8 mouse cellular contexts compared by ENCODE assay signal in genomic region chr4:46601258-46601843, GRCm38 (mm10). TPM values are rescaled to one million over a fixed set of nuclear protein-coding genes. Genes with fewer than 3 reads are reported as not detected.
DNase-seq lines count a peak whose midpoint lies in the region; ATAC-seq and TF ChIP-seq lines count a peak whose summit lies in the region.

No protein-coding gene starts in this region.

- TF ChIP-seq POLR2A in liver, adult 2 months (IDR thresholded peaks at IDR 0.05; ENCODE audit: extremely low read depth, insufficient read depth, low read length), result no peak

- no peak for TF ChIP-seq EP300 in lung, postnatal 0 days (IDR thresholded peaks at IDR 0.05)

- no peaks in the 10 kb centered on the region for H3K9me3 ChIP-seq in hindbrain, postnatal 0 days (ENCODE audit: low read length)
- H3K9me3 ChIP-seq in lung, postnatal 0 days (ENCODE audit: low read length), result no peaks in the 10 kb centered on the region

- H3K4me3 ChIP-seq in liver, adult 2 months (ENCODE audit: insufficient read depth, low read depth, low read length), result peak overlapping the region; percentile 54
- peak overlapping the region; percentile 63 for H3K4me3 ChIP-seq in hindbrain, postnatal 0 days (ENCODE audit: low read length)
- H3K4me3 ChIP-seq in lung, postnatal 0 days (ENCODE audit: low read depth, low read length), result peak overlapping the region; percentile 53

- peaks cover 2% of the 10 kb centered on the region; the same call in 1 of the 2 replicates for H3K4me1 ChIP-seq in liver, adult 2 months (ENCODE audit: control insufficient read depth, insufficient read depth, low read length)
- no peaks in the 10 kb centered on the region for H3K4me1 ChIP-seq in hindbrain, postnatal 0 days (ENCODE audit: insufficient read depth, low read length)
- peaks cover 5% of the 10 kb centered on the region; the same call in 1 of the 2 replicates for H3K4me1 ChIP-seq in lung, postnatal 0 days (ENCODE audit: insufficient read depth, low read depth, low read length)

- no peak overlapping the region for H3K27ac ChIP-seq in liver, adult 2 months (replicated peaks; ENCODE audit: insufficient read depth, low read depth, low read length)
- peak overlapping the region; percentile 33 for H3K27ac ChIP-seq in hindbrain, postnatal 0 days
- H3K27ac ChIP-seq in lung, postnatal 0 days (ENCODE audit: low read length), result no peak overlapping the region

- WGBS in liver, adult 2 months, result 2% methylated on average over 52 of the region's 52 CpGs
- WGBS in hindbrain, postnatal 0 days, result 0% methylated on average over 49 of the region's 52 CpGs
- WGBS in lung, postnatal 0 days, result 0% methylated on average over 42 of the region's 52 CpGs

- H3K27me3 ChIP-seq in liver, adult 2 months (ENCODE audit: control insufficient read depth, insufficient read depth, low read length), result peaks cover 8% of the 10 kb centered on the region; the same call in 1 of the 2 replicates
- H3K27me3 ChIP-seq in hindbrain, postnatal 0 days (ENCODE audit: insufficient read depth, low read length), result no peaks in the 10 kb centered on the region
- peaks cover 16% of the 10 kb centered on the region for H3K27me3 ChIP-seq in lung, postnatal 0 days (replicated peaks; ENCODE audit: insufficient read depth, low read length)

- no peak for DNase-seq in liver, adult 2 months (ENCODE audit: extremely low read depth, low read depth, low spot score)
- DNase-seq in liver, result no peak
- peak; percentile 58 for DNase-seq in brain, adult 2 months (ENCODE audit: low read depth, low spot score)
- peak; percentile 37 for DNase-seq in embryo, embryonic 9.5 days (ENCODE audit: extremely low spot score)
- peak; percentile 32 for DNase-seq in hindbrain, postnatal 0 days (ENCODE audit: low spot score)
- DNase-seq in lung, postnatal 0 days (ENCODE audit: low spot score), result no peak
- peak; percentile 54 for DNase-seq in right cerebral cortex, postnatal 4 days

- peak overlapping the region; percentile 86 for H3K4me2 ChIP-seq in hindbrain, postnatal 0 days (ENCODE audit: low read depth, low read length)
- H3K4me2 ChIP-seq in lung, postnatal 0 days (replicated peaks; ENCODE audit: low read depth, low read length), result peak overlapping the region; percentile 93

- no peaks in the 10 kb centered on the region for H3K79me2 ChIP-seq in liver, adult 2 months (ENCODE audit: control insufficient read depth, insufficient read depth, low read length)

- H3K36me3 ChIP-seq in liver, adult 2 months (ENCODE audit: control insufficient read depth, insufficient read depth, low read length), result no peaks in the 10 kb centered on the region
- no peaks in the 10 kb centered on the region for H3K36me3 ChIP-seq in hindbrain, postnatal 0 days (ENCODE audit: insufficient read depth, low read length)
- no peaks in the 10 kb centered on the region for H3K36me3 ChIP-seq in lung, postnatal 0 days (ENCODE audit: insufficient read depth, low read length)

- ATAC-seq in hindbrain, postnatal 0 days, result peak; percentile 50
- peak; percentile 15; the same call in 1 of the 2 replicates for ATAC-seq in lung, postnatal 0 days
- ATAC-seq in megakaryocyte progenitor cell, adult 5-6 weeks (replicated peaks; ENCODE audit: poor library complexity), result no peak

- no peak for TF ChIP-seq CTCF in liver, adult 2 months (IDR thresholded peaks at IDR 0.05; ENCODE audit: low read depth, low read length)
- no peak for TF ChIP-seq CTCF in hindbrain, postnatal 0 days (IDR thresholded peaks at IDR 0.05; ENCODE audit: low read depth)
- TF ChIP-seq CTCF in lung, postnatal 0 days (IDR thresholded peaks at IDR 0.05), result no peak

- peak overlapping the region; percentile 50 for H3K9ac ChIP-seq in liver, adult 2 months (ENCODE audit: low read depth, low read length)
- H3K9ac ChIP-seq in hindbrain, postnatal 0 days (replicated peaks; ENCODE audit: low read length), result peak overlapping the region; percentile 73
- peak overlapping the region; percentile 19; the same call in 1 of the 2 replicates for H3K9ac ChIP-seq in lung, postnatal 0 days (replicated peaks; ENCODE audit: low read depth)

RNA-seq across cellular contexts. Expression of gene Coro2a, which starts 0.7 kb away (rescaled TPM):
- 0.83 and 1.5 TPM in 2 replicates for total RNA-seq in liver, adult 2 months (2014; rRNA removed)
- 0.76 and 1.0 TPM in 2 replicates for polyA plus RNA-seq in liver, adult 2 months (2012; rRNA removed)
- 24.5 and 26.7 TPM in 2 replicates for total RNA-seq in hindbrain, postnatal 0 days (2014; rRNA removed)
- polyA plus RNA-seq in hindbrain, postnatal 0 days (2015; fragmentation: Nextera tagmentation; extraction: Ambion mirVana), result 5.9 and 6.2 TPM in 2 replicates
- polyA plus RNA-seq in lung, postnatal 0 days (2015; fragmentation: Nextera tagmentation; extraction: Ambion mirVana), result 2.3 and 2.5 TPM in 2 replicates
- total RNA-seq in megakaryocyte progenitor cell, adult 5-6 weeks (2015), result 42.3 and 51.4 TPM in 2 replicates
- total RNA-seq in megakaryocyte progenitor cell, adult 5-6 weeks (2017), result 24.4 and 25.7 TPM in 2 replicates

RNA-seq across cellular contexts. Expression of gene Tbc1d2, which starts 48.7 kb away (rescaled TPM):
- total RNA-seq in liver, adult 2 months (2014; rRNA removed), result 0.40 and 0.55 TPM in 2 replicates
- 0.94 and 1.3 TPM in 2 replicates for polyA plus RNA-seq in liver, adult 2 months (2012; rRNA removed)
- 2.3 and 3.2 TPM in 2 replicates for total RNA-seq in hindbrain, postnatal 0 days (2014; rRNA removed)
- polyA plus RNA-seq in hindbrain, postnatal 0 days (2015; fragmentation: Nextera tagmentation; extraction: Ambion mirVana), result 1.0 and 1.5 TPM in 2 replicates
- 6.7 and 6.9 TPM in 2 replicates for polyA plus RNA-seq in lung, postnatal 0 days (2015; fragmentation: Nextera tagmentation; extraction: Ambion mirVana)
- total RNA-seq in megakaryocyte progenitor cell, adult 5-6 weeks (2015), result 5.8 and 6.1 TPM in 2 replicates
- 6.3 and 8.2 TPM in 2 replicates for total RNA-seq in megakaryocyte progenitor cell, adult 5-6 weeks (2017)

Comparison
In these comparisons a context has a peak if more than half of its experiments do, and no peak if none do; other contexts are left out.
1. DNase-seq: peak in brain, adult 2 months (single experiment), embryo, embryonic 9.5 days (single experiment), hindbrain, postnatal 0 days (single experiment) and right cerebral cortex, postnatal 4 days (single experiment); none in liver, adult 2 months (single experiment), liver (single experiment) and lung, postnatal 0 days (single experiment).
2. H3K9ac ChIP-seq: peak in every context shown above with its lines; median percentile 73 in hindbrain, postnatal 0 days; 50 in liver, adult 2 months; 19 in lung, postnatal 0 days.
3. RNA of gene Coro2a, which starts 0.7 kb away (total RNA-seq): 24.4 to 51.4 TPM in megakaryocyte progenitor cell, adult 5-6 weeks and 24.5 to 26.7 TPM in hindbrain, postnatal 0 days; 0.83 to 1.5 TPM in liver, adult 2 months; every median in the first group is over 10 times any median in the second.
4. Peak in every context shown above with its lines, with median percentiles within 50 percentile points of each other: H3K4me3 ChIP-seq.